Mouse (Mus musculus): ENCODE measurements around the gene Slain2.
"Not testable (repeated sequence)": the region's sequence is repeated elsewhere in the genome, so short reads cannot be mapped to it uniquely, and the experiment has no call there.

Slain2 gene

DNA sequence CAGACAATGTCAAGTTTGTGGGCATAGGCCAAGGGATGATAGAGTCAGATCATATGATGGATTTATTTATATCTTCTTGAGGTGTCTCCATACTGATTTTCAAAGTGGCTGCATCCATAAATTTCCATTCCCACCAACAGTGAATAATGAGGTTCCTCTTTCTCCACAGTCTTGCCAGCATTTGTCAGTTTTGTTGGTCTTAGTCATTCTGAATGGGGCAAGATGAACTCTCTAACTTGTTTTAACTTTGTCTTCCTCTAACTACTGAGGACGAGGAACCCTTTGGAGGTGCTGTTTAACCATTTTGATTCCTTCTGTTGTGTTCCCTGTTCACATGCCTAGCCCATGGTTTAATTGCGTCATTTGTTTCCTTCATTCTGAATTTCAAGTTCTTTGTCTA lies 36.1 kb downstream of the Slain2 start:
- DNase-seq (ENCODE audit: low spot score) = no peak

DNA sequence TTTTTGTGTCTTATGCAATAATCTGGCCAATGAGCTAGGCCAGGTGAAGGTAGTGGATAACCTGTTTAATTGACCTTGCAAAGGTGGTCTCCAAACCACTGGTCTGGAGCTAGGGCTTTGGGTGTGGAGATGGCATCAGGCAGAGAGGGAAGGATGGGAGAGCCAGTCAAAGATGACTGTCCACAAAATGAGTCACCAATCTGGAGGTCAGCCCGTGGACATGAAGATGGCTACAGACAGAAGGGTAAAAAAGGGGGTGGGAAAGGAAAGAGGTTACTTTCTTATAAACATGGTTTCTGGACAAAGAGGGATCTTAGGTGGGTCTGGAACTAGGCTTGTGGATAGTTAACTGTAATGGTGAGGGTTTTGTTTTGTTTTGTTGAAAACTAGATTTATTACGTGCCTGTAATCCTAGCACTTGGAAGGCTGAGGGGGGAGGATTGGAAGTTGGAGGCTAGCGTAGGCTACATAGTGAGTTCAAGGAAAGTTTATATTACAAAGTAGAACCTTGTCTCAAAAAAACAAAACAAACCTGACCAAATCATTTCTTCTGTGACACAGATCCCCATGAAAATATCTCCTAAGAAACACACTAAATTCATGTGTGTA lies 40.0 kb downstream of the Slain2 start:
- DNase-seq (ENCODE audit: low spot score) = no peak

DNA sequence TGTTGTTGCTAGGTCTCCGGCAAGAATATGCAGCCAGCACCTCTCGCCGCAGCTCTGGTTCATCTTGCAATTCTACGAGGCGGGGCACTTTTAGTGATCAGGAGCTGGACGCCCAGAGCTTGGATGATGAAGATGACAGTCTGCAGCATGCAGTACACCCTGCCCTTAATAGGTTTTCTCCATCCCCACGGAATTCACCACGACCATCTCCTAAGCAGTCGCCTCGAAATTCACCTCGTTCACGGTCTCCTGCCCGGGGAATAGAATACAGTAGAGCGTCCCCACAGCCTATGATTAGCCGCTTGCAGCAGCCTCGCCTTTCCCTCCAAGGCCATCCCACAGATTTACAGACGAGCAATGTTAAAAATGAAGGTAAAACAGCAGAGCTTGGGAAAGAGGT lies 43.2 kb downstream of the Slain2 start:
- DNase-seq (ENCODE audit: low spot score) = no peak

DNA sequence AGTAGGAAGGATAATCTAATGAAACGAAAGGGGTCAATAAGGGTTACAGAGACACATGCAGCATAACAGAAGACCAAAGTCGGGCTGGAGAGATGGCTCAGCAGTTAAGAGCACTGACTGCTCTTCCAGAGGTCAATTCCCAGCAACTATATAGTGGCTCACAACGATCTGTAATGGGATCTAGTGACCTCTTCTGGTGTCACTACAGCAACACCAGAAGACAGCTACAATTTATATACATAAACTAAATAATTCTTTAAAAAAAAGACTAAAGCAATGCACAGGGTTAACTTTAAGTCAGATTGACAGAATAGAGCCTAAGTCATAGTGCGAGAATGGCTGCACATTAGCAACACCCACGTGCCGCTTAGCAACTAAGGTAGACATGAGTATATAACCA lies 46.0 kb downstream of the Slain2 start:
- DNase-seq (ENCODE audit: low spot score) = no peak

DNA sequence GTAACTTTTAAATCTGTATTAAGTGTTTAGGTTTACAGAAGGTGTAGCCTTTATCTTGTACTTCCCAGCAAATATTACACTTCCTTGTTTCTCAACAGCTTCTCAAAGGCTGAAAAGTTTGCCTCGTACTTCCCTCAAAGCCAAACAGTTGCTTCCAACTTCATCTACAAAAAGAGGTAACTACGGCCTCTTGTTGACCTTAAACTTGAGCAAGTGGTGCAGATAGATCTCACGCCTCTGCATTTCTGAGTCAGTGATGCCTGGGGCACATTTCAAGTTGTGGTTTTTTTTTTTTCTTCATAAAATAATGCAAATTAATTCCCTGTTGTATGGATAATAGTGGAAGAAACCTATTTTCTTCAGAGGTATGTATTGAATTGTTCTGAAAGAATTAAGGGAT lies 51.6 kb downstream of the Slain2 start:
- no peak for DNase-seq (ENCODE audit: low spot score)

DNA sequence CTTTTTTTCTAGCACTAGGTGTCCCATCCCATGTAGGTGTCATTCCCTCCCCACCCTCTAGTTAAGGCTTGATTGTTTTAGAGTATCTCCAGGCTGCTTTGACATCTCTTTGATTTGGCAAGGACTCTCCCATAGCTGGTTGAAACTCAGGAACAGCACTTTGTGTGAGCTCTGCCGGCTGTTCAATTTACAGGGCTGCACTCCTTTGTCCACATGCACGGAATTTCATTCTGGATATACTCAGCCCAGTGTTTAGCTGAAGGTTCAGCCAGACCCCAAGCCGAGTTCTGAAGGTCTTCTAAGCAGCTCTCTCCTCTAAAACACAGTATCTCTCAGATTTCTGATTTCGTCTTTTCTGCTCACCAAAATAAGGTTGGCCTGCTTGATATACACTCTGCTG lies 58.3 kb downstream of the Slain2 start:
- no peak for DNase-seq (ENCODE audit: low spot score)

DNA sequence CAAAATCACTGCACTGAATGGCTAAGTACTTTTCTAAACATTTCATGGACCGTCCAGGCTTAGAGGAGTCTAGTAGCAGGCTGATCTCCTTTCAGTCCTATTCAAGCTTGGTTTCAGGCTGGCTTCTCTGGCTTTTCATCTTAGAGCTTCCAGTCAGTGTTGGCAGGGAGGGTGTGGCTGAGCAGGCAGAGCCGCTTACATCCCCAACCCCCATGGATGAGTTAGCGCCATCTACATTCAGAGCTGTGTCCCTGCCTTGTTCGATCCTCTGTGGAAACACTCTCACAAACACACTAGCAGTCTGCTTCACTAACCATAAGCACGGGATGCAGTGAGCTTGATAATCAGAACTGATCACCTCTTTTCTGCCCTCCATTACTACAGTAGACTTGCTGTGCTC lies 58.8 kb downstream of the Slain2 start:
- DNase-seq (ENCODE audit: low spot score) = no peak

DNA sequence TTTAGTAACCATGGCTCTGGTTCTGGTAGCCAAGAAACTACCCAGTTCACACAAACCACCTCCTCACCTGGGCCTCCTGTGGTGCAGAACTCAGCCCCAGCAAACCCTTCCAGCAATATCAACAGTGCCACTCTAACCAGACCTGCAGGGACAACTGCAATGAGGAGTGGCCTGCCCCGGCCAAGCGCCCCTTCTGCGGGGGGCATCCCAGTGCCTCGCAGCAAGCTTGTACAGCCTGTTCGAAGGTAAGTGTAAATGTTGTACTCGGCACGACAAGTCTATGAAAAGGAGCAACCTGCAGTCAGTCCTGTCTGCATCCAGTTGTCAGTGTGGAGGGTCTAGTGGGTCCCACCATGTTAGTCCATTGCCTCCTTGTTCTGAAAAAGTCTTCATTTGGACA lies 60.5 kb downstream of the Slain2 start, which contains the start of gene Gm10135:
Gene Gm10135, minus strand, starts transcription at position 101 of the 400 bp plus-strand sequence.
- no peak for DNase-seq (ENCODE audit: low spot score)

DNA sequence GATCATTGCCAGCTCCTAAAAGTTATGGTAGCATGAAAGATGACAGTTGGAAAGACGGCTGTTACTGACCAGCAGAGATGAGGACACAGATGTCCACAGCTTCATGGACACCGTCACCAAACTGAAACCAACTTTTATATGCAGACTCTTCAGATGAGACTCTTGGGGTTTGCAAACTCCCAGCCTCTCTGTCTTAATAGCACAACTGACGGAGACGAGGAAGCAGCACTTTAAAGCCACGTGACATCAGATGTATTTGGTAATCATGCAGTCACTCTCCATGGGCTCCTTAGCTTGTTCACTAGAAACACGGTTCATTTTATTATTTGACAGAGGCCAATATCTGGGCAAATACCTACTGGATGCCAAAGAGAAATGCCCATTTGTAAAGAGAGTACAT lies 61.9 kb downstream of the Slain2 start:
- DNase-seq (ENCODE audit: low spot score) = no peak

DNA sequence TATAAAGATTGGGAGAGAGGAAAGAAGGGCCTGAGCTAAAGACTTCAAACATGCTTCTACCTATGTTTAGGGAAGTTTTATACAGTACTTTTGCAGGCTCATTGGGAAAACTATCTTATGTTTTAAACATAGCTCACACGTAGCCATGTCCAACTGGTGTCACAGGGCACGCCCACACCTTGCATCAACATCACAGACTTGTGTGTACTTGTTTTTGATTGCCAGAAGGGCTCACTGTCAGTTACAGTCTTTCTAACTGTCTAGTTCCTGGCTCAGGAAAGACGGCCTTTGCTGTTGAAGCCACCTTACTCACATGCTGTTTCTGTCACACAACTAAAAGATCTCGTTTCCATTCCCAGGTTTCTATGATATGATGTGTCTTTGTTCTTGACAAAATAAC lies 62.4 kb downstream of the Slain2 start:
- no peak for DNase-seq (ENCODE audit: low spot score)

DNA sequence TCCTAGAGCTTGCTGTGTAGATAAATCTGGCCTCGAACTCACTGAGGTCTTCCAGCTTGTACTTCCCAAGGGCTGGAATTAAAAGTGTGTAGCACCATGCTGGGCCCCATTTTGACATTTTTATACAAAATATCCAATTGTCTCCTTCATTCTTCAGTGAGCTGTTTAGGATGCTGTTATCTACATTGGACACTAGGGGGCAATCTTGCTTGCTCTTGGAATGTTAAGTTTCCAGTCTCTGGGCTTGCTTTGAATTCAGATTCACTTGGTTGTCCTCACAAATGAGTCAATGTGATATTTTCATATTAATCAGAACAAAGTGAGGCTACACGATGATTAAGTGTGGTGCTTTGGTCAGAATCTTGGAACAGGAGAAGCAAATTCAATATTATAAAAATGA lies 70.0 kb downstream of the Slain2 start:
- no peak for DNase-seq (ENCODE audit: low spot score)

DNA sequence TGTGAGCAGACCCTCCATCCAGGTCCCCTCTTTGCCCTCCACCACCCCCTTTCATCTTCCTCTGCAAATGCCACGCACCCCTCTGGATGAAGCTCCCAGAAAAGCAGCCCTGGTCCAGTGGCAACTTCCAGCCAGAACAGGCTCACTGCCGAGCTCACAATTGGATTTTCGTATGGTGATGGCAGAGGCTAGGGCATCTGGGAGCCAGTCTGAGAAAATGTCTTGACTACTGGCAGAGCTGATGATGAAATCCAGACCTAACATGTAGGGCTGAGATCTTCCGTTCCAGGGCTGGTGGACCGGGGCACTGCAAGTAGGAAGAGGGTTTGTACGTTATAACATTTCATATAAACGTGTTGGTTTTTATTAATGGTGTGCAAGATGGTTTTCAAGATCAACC lies 73.7 kb downstream of the Slain2 start:
- no peak for DNase-seq (ENCODE audit: low spot score)

DNA sequence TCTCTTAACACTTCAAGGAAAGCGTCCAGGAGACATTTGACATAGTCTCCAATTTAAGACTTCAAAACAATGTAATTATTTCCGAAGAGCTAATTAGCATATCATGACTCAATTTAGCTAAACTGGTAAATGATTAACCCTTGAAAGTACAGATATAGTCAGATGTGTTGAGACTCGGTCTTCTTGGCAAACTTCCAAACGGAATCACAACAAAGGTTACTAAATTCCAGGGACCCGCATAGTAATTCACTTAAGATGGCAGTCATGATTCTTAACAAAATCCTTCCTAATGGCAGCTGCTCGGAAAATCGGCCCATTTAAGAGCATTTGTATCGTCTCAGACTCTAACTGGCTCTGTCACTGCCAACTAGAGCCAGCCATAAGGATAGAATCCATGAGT lies 75.7 kb downstream of the Slain2 start:
- no peak for DNase-seq (ENCODE audit: low spot score)

DNA sequence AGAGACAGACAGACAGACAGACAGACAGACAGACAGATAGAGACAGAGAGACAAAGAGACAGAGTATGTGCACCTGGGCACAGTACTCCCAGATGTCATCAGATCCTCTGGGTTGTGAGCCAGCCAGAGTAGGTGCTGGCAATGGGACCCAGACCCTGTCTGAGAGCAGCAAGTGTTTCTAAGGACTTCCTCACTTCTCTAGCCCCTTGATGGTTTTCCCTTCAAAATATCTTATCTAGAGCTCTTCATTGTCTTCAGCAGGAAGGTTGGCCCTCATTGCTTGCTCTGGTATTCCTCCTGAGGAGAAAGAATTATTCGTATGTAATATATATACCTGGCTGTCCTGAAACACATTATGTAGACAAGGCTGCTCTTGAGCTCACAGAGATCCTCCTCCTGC lies 78.4 kb downstream of the Slain2 start:
- DNase-seq (ENCODE audit: low spot score) = no peak

DNA sequence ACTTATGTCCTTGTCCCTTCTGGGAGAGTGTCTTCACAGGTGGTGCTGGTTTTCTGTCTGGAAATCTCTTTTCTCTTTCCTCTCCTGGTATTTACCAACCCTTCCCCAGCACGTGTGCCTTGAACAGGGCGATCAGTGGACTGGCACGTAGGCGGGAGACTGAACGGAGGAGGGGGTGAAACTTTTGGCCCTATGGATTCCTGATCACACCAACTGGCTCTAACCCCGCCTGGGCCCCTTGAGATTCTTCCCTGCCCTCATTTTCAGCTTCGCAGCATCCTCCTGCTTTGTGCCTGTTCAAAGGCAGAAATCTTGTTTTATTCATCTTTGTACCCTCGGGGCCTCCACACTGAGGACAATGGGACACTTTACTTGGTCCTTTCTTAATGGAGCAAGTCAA lies 80.3 kb downstream of the Slain2 start:
- no peak for DNase-seq (ENCODE audit: low spot score)

DNA sequence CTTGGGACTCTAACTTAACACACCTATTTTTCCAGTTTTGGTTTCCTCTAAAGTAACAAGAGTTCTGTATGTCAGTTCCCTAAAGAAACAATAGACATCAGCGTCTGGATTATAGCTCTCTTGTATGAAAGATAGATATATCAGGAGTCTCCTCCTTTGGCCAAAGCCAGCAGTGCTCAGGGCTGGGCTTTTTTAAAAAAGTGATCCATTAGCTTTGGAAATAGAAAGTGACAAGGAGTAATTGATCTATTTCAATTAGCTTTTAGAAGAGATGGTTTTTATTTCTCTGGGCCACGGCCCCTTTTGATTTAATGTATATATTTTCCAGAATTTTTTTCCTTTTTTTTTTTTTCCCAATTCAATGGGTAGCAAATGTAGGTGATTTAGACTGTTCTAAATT lies 80.8 kb downstream of the Slain2 start:
- DNase-seq (ENCODE audit: low spot score) = no peak

DNA sequence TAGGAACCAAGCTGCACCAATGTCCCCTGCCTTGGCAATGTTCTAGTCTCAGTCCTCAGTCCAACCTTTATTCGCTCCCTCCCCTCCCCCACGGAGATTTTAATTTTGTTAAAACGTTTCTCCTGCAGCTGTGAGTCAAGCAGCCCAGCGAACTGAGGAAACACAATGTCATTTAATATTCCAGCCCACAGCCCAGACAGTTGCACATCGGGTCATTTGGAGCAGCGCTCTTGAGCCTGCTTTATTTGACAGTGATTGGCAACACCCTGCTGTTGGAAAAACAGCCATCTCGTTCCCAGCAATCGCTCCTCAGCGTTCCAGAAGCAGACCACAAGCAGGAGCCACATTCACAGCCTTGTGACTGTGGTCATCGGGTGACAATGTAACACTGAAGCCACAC lies 81.3 kb downstream of the Slain2 start:
- DNase-seq (ENCODE audit: low spot score) = no peak

DNA sequence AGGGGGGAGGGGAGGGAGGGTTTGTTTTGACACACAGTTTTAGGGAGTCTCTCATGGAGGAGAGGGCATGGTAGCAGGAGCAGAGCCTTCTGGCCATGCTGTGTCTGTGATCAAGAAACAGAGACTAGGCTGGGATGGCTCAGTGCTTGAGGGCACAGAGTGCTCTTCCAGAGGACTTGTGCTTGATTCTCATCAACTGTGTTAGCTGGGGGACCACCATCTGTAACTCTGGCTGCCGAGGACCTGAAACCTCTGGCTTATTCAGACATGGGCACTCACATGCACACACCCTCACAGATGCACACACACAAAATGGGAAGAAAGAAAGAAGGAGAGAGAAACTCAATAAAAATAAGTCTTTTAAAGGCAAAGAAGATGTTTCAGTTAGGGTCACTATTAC lies 84.4 kb downstream of the Slain2 start:
- DNase-seq (ENCODE audit: low spot score) = not testable (repeated sequence)

DNA sequence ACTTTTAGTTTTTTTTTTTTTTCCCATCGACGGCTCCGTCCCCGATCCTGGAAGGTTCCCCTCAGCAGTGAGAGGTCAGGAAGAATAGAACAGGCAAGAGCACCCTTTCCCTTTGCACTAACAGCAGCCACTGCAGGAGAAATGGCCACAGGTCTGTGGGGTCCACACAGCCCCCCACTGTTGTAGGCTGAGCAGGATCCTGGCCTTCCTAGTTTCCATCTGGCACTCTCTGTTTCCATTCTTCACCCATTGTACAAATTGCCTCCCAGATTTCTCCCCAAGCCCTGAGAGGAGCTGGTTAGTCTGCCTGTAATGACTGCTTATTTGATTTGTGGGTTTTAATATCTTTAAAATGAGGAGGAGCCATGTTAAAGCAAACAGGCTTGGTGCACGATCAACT lies 89.9 kb downstream of the Slain2 start:
- no peak for DNase-seq (ENCODE audit: low spot score)

DNA sequence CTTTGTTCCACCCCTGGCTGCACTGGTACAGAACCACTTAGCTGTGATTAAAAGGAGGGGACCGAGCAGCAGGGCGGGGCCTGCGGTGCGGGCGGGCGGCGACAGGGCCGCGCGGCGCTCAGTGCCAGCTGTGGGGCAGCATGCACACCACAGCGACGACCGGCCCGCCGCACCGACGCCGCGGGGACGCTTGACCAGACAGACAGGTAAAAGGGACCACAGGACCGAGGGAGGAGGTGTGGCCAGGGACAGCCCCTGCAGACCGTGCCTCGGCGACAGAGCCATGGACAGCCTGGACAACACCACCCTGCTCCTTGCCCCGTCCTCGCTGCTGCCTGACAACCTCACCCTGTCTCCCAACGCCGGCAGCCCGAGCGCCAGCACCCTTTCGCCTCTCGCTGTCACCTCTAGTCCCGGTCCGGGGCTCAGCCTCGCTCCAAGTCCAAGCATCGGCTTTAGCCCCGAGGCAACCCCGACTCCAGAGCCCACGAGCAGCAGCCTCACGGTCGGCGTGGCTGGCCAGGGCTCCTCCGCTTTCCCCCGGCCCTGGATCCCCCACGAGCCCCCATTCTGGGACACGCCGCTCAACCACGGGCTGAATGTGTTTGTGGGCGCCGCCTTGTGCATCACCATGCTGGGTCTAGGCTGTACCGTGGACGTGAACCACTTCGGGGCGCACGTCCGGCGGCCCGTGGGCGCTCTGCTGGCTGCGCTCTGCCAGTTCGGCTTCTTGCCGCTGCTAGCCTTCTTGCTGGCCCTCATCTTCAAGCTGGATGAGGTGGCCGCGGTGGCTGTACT lies 92.9 kb downstream of the Slain2 start, which contains the start of gene Slc10a4:
Gene Slc10a4, plus strand, starts transcription at position 100 of the 798 bp plus-strand sequence.
- no peak for DNase-seq (ENCODE audit: low spot score)

DNA sequence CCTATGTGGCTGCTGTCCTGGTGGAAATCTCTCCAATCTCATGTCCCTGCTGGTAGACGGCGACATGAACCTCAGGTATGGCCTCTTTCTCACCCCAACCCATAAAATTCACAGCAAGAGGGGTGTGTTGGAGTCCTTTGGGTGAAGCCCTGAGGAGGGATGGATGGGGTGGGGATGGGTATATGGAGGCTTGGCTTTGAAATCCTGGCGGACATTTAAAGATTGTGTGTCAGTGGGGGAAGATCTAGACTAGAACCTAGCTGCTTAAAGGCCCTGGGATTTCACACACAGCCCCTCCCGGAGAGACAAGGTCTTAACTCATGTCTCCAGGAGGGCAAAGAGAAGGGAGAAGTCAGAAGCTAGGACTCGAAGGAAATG lies 93.5 kb downstream of the Slain2 start:
- no peak for DNase-seq (ENCODE audit: low spot score)

DNA sequence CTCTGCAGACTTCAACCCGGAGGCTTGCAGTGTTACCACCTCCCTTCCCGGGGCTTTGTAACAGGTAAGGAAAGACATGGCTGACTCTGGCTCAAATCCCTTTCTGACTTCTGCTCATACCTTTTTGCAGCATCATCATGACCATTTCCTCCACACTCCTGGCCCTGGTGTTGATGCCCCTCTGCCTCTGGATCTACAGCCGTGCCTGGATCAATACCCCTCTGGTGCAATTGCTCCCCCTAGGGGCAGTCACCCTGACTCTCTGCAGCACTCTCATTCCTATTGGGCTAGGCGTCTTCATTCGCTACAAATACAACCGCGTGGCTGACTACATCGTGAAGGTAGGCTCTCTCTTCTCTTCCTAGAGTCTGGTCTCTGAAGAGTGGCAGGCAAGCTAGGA lies 94.1 kb downstream of the Slain2 start:
- DNase-seq (ENCODE audit: low spot score) = not testable (repeated sequence)

DNA sequence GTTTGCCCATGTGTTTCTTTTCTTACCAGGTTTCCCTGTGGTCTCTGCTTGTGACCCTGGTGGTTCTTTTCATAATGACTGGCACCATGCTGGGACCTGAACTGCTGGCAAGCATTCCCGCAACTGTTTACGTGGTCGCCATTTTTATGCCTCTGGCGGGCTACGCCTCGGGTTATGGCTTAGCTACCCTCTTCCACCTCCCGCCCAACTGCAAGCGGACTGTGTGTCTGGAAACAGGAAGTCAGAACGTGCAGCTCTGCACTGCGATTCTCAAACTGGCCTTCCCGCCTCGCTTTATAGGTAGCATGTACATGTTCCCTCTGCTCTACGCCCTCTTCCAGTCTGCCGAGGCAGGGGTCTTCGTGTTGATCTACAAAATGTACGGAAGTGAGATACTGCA lies 97.7 kb downstream of the Slain2 start:
- not testable (repeated sequence) for DNase-seq (ENCODE audit: low spot score)
